In the genomic region with DNA sequence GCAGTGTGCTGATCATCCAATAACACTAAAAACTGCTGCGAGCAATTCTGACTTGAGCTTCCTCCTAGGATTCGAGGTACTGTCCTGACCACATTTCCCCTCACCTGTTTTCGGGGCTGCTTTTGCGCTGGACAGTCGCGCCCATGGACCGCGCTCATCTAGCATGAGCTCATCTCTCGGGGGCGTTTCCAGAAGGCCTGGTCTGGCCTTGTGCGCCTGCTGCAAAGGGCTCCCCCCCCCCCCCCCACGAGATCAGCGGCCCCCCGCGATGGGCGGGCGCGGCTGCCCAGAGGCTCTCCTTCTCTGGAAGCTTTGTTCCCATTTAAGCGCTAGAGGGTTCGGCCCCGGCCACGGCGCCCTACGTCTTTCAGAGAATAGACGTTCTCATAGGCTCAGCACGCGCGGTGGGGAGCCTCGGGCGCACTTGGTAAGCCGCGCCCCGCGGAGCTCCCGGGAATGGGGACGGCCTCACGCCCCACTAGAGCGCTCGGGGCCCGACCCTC, we compare ENCODE assay signal across 7 mouse cellular contexts. TPM values are rescaled to one million over a fixed set of nuclear protein-coding genes. Genes with fewer than 3 reads are reported as not detected.
A peak's percentile ranks its signal among the peaks of the same experiment; 100 is the strongest.
DNase-seq lines count a peak whose midpoint lies in the region; ATAC-seq and TF ChIP-seq lines count a peak whose summit lies in the region.

No protein-coding gene starts in this region.

- H3K4me3 ChIP-seq in lung, adult 2 months (replicated peaks; ENCODE audit: extremely low read depth, low read depth, low read length) = peak overlapping the region; percentile 79
- peak overlapping the region; percentile 96 for H3K4me3 ChIP-seq in forebrain, embryonic 12.5 days (replicated peaks)
- H3K4me3 ChIP-seq in liver, embryonic 16.5 days (ENCODE audit: low read depth, low read length) = peak overlapping the region; percentile 76

- peak overlapping the region; percentile 100 for H3K27ac ChIP-seq in forebrain, embryonic 12.5 days
- H3K27ac ChIP-seq in liver, embryonic 16.5 days (ENCODE audit: low read length) = peak overlapping the region; percentile 94

- WGBS in lung, adult 2 months = 1% methylated on average over 40 of the region's 40 CpGs
- WGBS in forebrain, embryonic 12.5 days = under 1% methylated on average over 32 of the region's 40 CpGs
- WGBS in liver, embryonic 16.5 days (ENCODE audit: insufficient replicate concordance) = under 1% methylated on average over 39 of the region's 40 CpGs

- H3K36me3 ChIP-seq in forebrain, embryonic 12.5 days (replicated peaks) = no peaks in the 10 kb centered on the region
- no peaks in the 10 kb centered on the region for H3K36me3 ChIP-seq in liver, embryonic 16.5 days (ENCODE audit: control insufficient read depth, insufficient read depth)

- no peaks in the 10 kb centered on the region for H3K4me1 ChIP-seq in lung, adult 2 months (ENCODE audit: control insufficient read depth, insufficient read depth, low read length)
- H3K4me1 ChIP-seq in forebrain, embryonic 12.5 days = peaks cover 15% of the 10 kb centered on the region
- H3K4me1 ChIP-seq in liver, embryonic 16.5 days (ENCODE audit: control insufficient read depth, low read depth, low read length) = peaks cover 22% of the 10 kb centered on the region

- no peak for TF ChIP-seq CTCF in lung, adult 2 months (IDR thresholded peaks at IDR 0.05; ENCODE audit: insufficient read depth, low read length)

- H3K9me3 ChIP-seq in forebrain, embryonic 12.5 days = no peaks in the 10 kb centered on the region
- no peaks in the 10 kb centered on the region for H3K9me3 ChIP-seq in liver, embryonic 16.5 days (replicated peaks; ENCODE audit: control insufficient read depth, low read length)

- peak overlapping the region; percentile 68 for H3K4me2 ChIP-seq in forebrain, embryonic 12.5 days
- H3K4me2 ChIP-seq in liver, embryonic 16.5 days (ENCODE audit: low read depth, low read length) = peak overlapping the region; percentile 99

- no peak for DNase-seq in lung, adult 2 months
- no peak for DNase-seq in lung, adult 18-20 months
- DNase-seq in adipocyte (ENCODE audit: low spot score) = peak; percentile 85
- no peak for DNase-seq in retina, postnatal 1 day
- DNase-seq in frontal cortex, postnatal 14 days (ENCODE audit: low spot score in 2 of 2) = no peak

- no peak for TF ChIP-seq POLR2A in lung, adult 2 months (IDR thresholded peaks at IDR 0.05; ENCODE audit: borderline replicate concordance, extremely low read depth, low read depth, low read length)

- ATAC-seq in forebrain, embryonic 12.5 days (ENCODE audit: low FRiP score) = no peak; the same call in 1 of the 2 replicates
- peak; percentile 35 for ATAC-seq in liver, embryonic 16.5 days (ENCODE audit: low read depth)

- no peaks in the 10 kb centered on the region for H3K27me3 ChIP-seq in forebrain, embryonic 12.5 days
- no peaks in the 10 kb centered on the region for H3K27me3 ChIP-seq in liver, embryonic 16.5 days (ENCODE audit: control insufficient read depth, insufficient read depth, low read depth, low read length)

- H3K9ac ChIP-seq in forebrain, embryonic 12.5 days = peak overlapping the region; percentile 99
- peak overlapping the region; percentile 83 for H3K9ac ChIP-seq in liver, embryonic 16.5 days (ENCODE audit: low read depth, low read length)

RNA-seq across cellular contexts. Expression of a gene that starts 0.6 kb away (rescaled TPM):
- polyA plus RNA-seq in lung, adult 2 months (2012; rRNA removed) = 18.6 and 20.8 TPM in 2 replicates
- 116 and 129 TPM in 2 replicates for polyA plus RNA-seq in forebrain, embryonic 12.5 days (2016; fragmentation: Nextera tagmentation; extraction: Ambion mirVana)
- 9.1 and 9.5 TPM in 2 replicates for polyA plus RNA-seq in liver, embryonic 16.5 days (2015; fragmentation: Nextera tagmentation; extraction: Ambion mirVana)
